Mouse (Mus musculus) MEL (cell line): ENCODE data around the gene Ccdc88b. TPM values are rescaled to one million over a fixed set of nuclear protein-coding genes. Genes with fewer than 3 reads are reported as not detected.

Source experiments
- DNase-seq: peaks from one replicate; pipeline ENCODE4 v3.0.0; 2011; ENCODE audit warnings: low read depth, low spot score
- H3K27ac ChIP-seq: 2 replicates; pipeline ENCODE4 v1.5.1; 2012; ENCODE audit warnings: low read depth, mild to moderate bottlenecking, control low read depth, low read length, moderate library complexity; ENCODE audit not compliant: control insufficient read depth
- H3K27me3 ChIP-seq, 2 experiments: fragments of 150-350 bp in 1 of 2; sonication (generic) in 1 of 2; 2 replicates each; pipeline ENCODE4 v1.6.1; 2012; ENCODE audit warnings: low read length in 2 of 2, mild to moderate bottlenecking in 2 of 2, improper control_type of control experiment in 1 of 2, moderate library complexity in 1 of 2; ENCODE audit not compliant: insufficient read depth in 2 of 2, control insufficient read depth in 1 of 2
- H3K36me3 ChIP-seq, 2 experiments: 2 replicates each; pipeline ENCODE4 v1.6.1; 2012 to 2014; ENCODE audit warnings: low read length in 2 of 2, improper control_type of control experiment in 1 of 2, inconsistent platforms in 1 of 2, mild to moderate bottlenecking in 1 of 2; ENCODE audit not compliant: insufficient read depth in 2 of 2, control insufficient read depth in 1 of 2
- H3K4me1 ChIP-seq, 2 experiments: fragments of 150-350 bp in 1 of 2; sonication (generic) in 1 of 2; 2 replicates each; pipeline ENCODE4 v1.6.1; 2012; ENCODE audit warnings: low read length in 2 of 2, improper control_type of control experiment in 1 of 2, mild to moderate bottlenecking in 1 of 2; ENCODE audit not compliant: insufficient read depth in 2 of 2, control insufficient read depth in 1 of 2
- H3K4me3 ChIP-seq, 2 experiments: fragments of 150-350 bp in 1 of 2; sonication (generic) in 1 of 2; 2 replicates each; pipeline ENCODE4 v1.5.1; 2012; ENCODE audit warnings: low read depth in 2 of 2, low read length in 2 of 2, mild to moderate bottlenecking in 2 of 2, moderate library complexity in 2 of 2, control low read depth in 1 of 2, improper control_type of control experiment in 1 of 2; ENCODE audit not compliant: control insufficient read depth in 1 of 2, insufficient read depth in 1 of 2
- H3K79me2 ChIP-seq: 2 replicates; pipeline ENCODE4 v1.6.1; 2012; ENCODE audit warnings: mild to moderate bottlenecking, low read length, moderate library complexity; ENCODE audit not compliant: control insufficient read depth, poor library complexity, insufficient read depth
- H3K9ac ChIP-seq: 2 replicates; pipeline ENCODE4 v1.6.1; 2012; ENCODE audit warnings: low read depth, mild to moderate bottlenecking, control low read depth, low read length, moderate library complexity; ENCODE audit not compliant: control insufficient read depth, poor library complexity, severe bottlenecking
- H3K9me3 ChIP-seq: fragments of 150-350 bp; sonication (generic); replicated peaks from 2 replicates; pipeline ENCODE4 v1.6.1; 2012; ENCODE audit warnings: mild to moderate bottlenecking, low read length, improper control_type of control experiment, moderate library complexity; ENCODE audit not compliant: insufficient read depth
- CHD1 ChIP-seq: IDR thresholded peaks from 2 replicates; pipeline ENCODE4 v1.6.1; 2012; ENCODE audit warnings: low read depth, mild to moderate bottlenecking, inconsistent platforms, low read length, improper control_type of control experiment
- ELF1 ChIP-seq: IDR thresholded peaks from 2 replicates; pipeline ENCODE4 v1.6.1; 2014; ENCODE audit warnings: low read depth, mild to moderate bottlenecking, inconsistent platforms, low read length, improper control_type of control experiment, moderate library complexity
- ETS1 ChIP-seq: IDR thresholded peaks from 2 replicates; pipeline ENCODE4 v1.6.1; 2012; ENCODE audit warnings: low read depth, mild to moderate bottlenecking, inconsistent platforms, low read length, improper control_type of control experiment, moderate library complexity
- GATA1 ChIP-seq: IDR thresholded peaks from 2 replicates; pipeline ENCODE4 v1.6.1; 2011; ENCODE audit warnings: low read depth, low read length, improper control_type of control experiment
- JUND ChIP-seq: IDR thresholded peaks from 2 replicates; pipeline ENCODE4 v1.6.1; 2011; ENCODE audit warnings: low read depth, mild to moderate bottlenecking, improper control_type of control experiment, low read length
- KAT2A ChIP-seq: conservative IDR thresholded peaks from 2 replicates; pipeline ENCODE4 v1.6.1; 2012; ENCODE audit warnings: low read depth, low read length, improper control_type of control experiment, inconsistent platforms
- MAFK ChIP-seq: IDR thresholded peaks from 2 replicates; pipeline ENCODE4 v1.6.1; 2011; ENCODE audit warnings: low read depth, mild to moderate bottlenecking, low read length, improper control_type of control experiment, borderline replicate concordance
- MAX ChIP-seq: IDR thresholded peaks from 2 replicates; pipeline ENCODE4 v1.6.1; 2011; ENCODE audit warnings: low read length, improper control_type of control experiment
- MXI1 ChIP-seq: IDR thresholded peaks from 2 replicates; pipeline ENCODE4 v1.6.1; 2011; ENCODE audit warnings: mild to moderate bottlenecking, low read depth, low read length, improper control_type of control experiment
- NELFE ChIP-seq: IDR thresholded peaks from 2 replicates; pipeline ENCODE4 v1.6.1; 2011; ENCODE audit warnings: low read depth, low read length, improper control_type of control experiment
- NRF1 ChIP-seq: IDR thresholded peaks from 2 replicates; pipeline ENCODE4 v1.6.1; 2014; ENCODE audit warnings: low read depth, mild to moderate bottlenecking, inconsistent platforms, low read length, improper control_type of control experiment, moderate library complexity; ENCODE audit not compliant: poor library complexity, insufficient read depth, severe bottlenecking
- POLR2A ChIP-seq, 2 experiments: IDR thresholded peaks; 2 replicates each; pipeline ENCODE4 v1.6.1; 2011 to 2012; ENCODE audit warnings: low read length in 2 of 2, mild to moderate bottlenecking in 2 of 2, control low read depth in 1 of 2, improper control_type of control experiment in 1 of 2, low read depth in 1 of 2, moderate library complexity in 1 of 2; ENCODE audit not compliant: control insufficient read depth in 1 of 2, insufficient read depth in 1 of 2, poor library complexity in 1 of 2
- POLR2AphosphoS5 ChIP-seq: IDR thresholded peaks from 2 replicates; pipeline ENCODE4 v1.6.1; 2012; ENCODE audit warnings: low read depth, borderline replicate concordance, mild to moderate bottlenecking, inconsistent platforms, low read length, moderate library complexity, mixed read lengths
- RAD21 ChIP-seq: IDR thresholded peaks from 2 replicates; pipeline ENCODE4 v1.6.1; 2011; ENCODE audit warnings: mild to moderate bottlenecking, low read depth, low read length, improper control_type of control experiment
- RCOR1 ChIP-seq: IDR thresholded peaks from 2 replicates; pipeline ENCODE4 v1.6.1; 2012; ENCODE audit warnings: low read depth, mild to moderate bottlenecking, inconsistent platforms, low read length, improper control_type of control experiment
- SMC3 ChIP-seq: IDR thresholded peaks from 2 replicates; pipeline ENCODE4 v1.6.1; 2011; ENCODE audit warnings: low read depth, low read length, improper control_type of control experiment
- TAL1 ChIP-seq: IDR thresholded peaks from 2 replicates; pipeline ENCODE4 v1.6.1; 2012; ENCODE audit warnings: mild to moderate bottlenecking, inconsistent platforms, low read length, moderate library complexity, mixed read lengths
- TBP ChIP-seq: IDR thresholded peaks from 2 replicates; pipeline ENCODE4 v1.8.0; 2011; ENCODE audit warnings: low read depth, low read length, improper control_type of control experiment
- TCF12 ChIP-seq: IDR thresholded peaks from 2 replicates; pipeline ENCODE4 v1.6.1; 2014; ENCODE audit warnings: low read depth, mild to moderate bottlenecking, inconsistent platforms, low read length, improper control_type of control experiment, moderate library complexity
- USF1 ChIP-seq: IDR thresholded peaks from 2 replicates; pipeline ENCODE4 v1.6.1; 2014; ENCODE audit warnings: low read depth, mild to moderate bottlenecking, inconsistent platforms, low read length, improper control_type of control experiment, moderate library complexity
- ZC3H11A ChIP-seq: IDR thresholded peaks from 2 replicates; pipeline ENCODE4 v1.6.1; 2012; ENCODE audit warnings: low read depth, mild to moderate bottlenecking, inconsistent platforms, low read length, improper control_type of control experiment
- ZKSCAN1 ChIP-seq: IDR thresholded peaks from 2 replicates; pipeline ENCODE4 v1.6.1; 2012; ENCODE audit warnings: low read depth, mild to moderate bottlenecking, inconsistent platforms, low read length, improper control_type of control experiment, moderate library complexity
- ZMIZ1 ChIP-seq: IDR thresholded peaks from 2 replicates; pipeline ENCODE4 v1.6.1; 2012; ENCODE audit warnings: low read depth, mild to moderate bottlenecking, inconsistent platforms, low read length, improper control_type of control experiment, moderate library complexity
- ZNF384 ChIP-seq: IDR thresholded peaks from 2 replicates; pipeline ENCODE4 v1.6.1; 2012; ENCODE audit warnings: low read depth, mild to moderate bottlenecking, inconsistent platforms, low read length, improper control_type of control experiment
- polyA plus RNA-seq, 2 experiments: library from polyadenylated mRNA; stranded (reverse) in 1 of 2; unstranded in 1 of 2; fragments of >175 nt in 1 of 2; fragments of >200 nt in 1 of 2; gene quantifications; 2 replicates each; pipeline versions ENCODE4 v1.2.1 to v1.2.4; 2012; ENCODE audit warnings: low replicate concordance in 2 of 2, low read depth in 1 of 2; ENCODE audit not compliant: insufficient read length in 2 of 2, insufficient read depth in 1 of 2, missing spikeins in 1 of 2
- total RNA-seq: library from RNA; depleted of rRNA; stranded (reverse); fragments of 300-350 nt; gene quantifications from 2 replicates; pipeline ENCODE4 v1.2.3, GENCODE M21; 2012

The Ccdc88b gene
- total and polyA plus RNA-seq, 3 experiments, result 32.4 to 59.8 TPM; not detected in 1

- H3K4me1 ChIP-seq, result no peaks in the 10 kb centered on the region
- no peaks in the 10 kb centered on the region for H3K79me2 ChIP-seq
- no peaks in the 10 kb centered on the region for H3K9me3 ChIP-seq
- TF ChIP-seq TCF12, result no peak
- no peak for TF ChIP-seq NRF1
- no peak for TF ChIP-seq ZKSCAN1
- no peak for TF ChIP-seq ELF1
- TF ChIP-seq CHD1, result no peak
- TF ChIP-seq RAD21, result no peak
- TF ChIP-seq NELFE, result no peak
- TF ChIP-seq SMC3, result no peak
- no peak for TF ChIP-seq GATA1
- TF ChIP-seq POLR2A (IDR thresholded peaks at IDR 0.05; ENCODE audit: control insufficient read depth in 1 of 2, insufficient read depth in 1 of 2, low read depth in 1 of 2, low read length in 2 of 2, poor library complexity in 1 of 2), result no peak
- no peak for TF ChIP-seq RCOR1
- TF ChIP-seq MXI1, result no peak
- no peak for TF ChIP-seq USF1
- no peak for TF ChIP-seq JUND
- TF ChIP-seq, all 39 proteins: peak for 0
- H3K27ac ChIP-seq, result no peak overlapping the region
- H3K4me3 ChIP-seq, result no peak overlapping the region
- no peak for DNase-seq
- H3K9ac ChIP-seq, result no peak overlapping the region
- no peaks in the 10 kb centered on the region for H3K27me3 ChIP-seq
- H3K36me3 ChIP-seq, result no peaks in the 10 kb centered on the region; a peak in 1 of 4 replicates
These were observed 31.4 kb downstream of the Ccdc88b start for GRCm38 (mm10) chr19:6826601-6827000.

GRCm38 (mm10) chr19:6825384-6825783 is 32.6 kb downstream of the Ccdc88b start:
- no peaks in the 10 kb centered on the region for H3K79me2 ChIP-seq
- no peak overlapping the region for H3K27ac ChIP-seq
- DNase-seq, result no peak
- H3K4me1 ChIP-seq, result no peaks in the 10 kb centered on the region
- no peak for TF ChIP-seq MAX
- no peak for TF ChIP-seq ZNF384
- TF ChIP-seq TBP, result no peak
- TF ChIP-seq KAT2A, result no peak
- TF ChIP-seq ZMIZ1, result no peak
- no peak for TF ChIP-seq NELFE
- TF ChIP-seq TAL1, result no peak
- TF ChIP-seq MAFK, result no peak
- no peak for TF ChIP-seq USF1
- no peak for TF ChIP-seq ZC3H11A
- TF ChIP-seq RCOR1, result no peak
- no peak for TF ChIP-seq CHD1
- TF ChIP-seq SMC3, result no peak
- no peak for TF ChIP-seq ETS1
- no peak for TF ChIP-seq JUND
- no peak for TF ChIP-seq POLR2AphosphoS5
- H3K9me3 ChIP-seq, result no peaks in the 10 kb centered on the region
- H3K27me3 ChIP-seq, result no peaks in the 10 kb centered on the region
- no peaks in the 10 kb centered on the region for H3K36me3 ChIP-seq
- no peak overlapping the region for H3K4me3 ChIP-seq
- no peak overlapping the region for H3K9ac ChIP-seq
